Mouse (Mus musculus) left cerebral cortex, adult 8-10 months (tissue): ENCODE results near the gene 2310034C09Rik. TPM values are rescaled to one million over a fixed set of nuclear protein-coding genes. Genes with fewer than 3 reads are reported as not detected.
"Not testable (repeated sequence)": the region's sequence is repeated elsewhere in the genome, so short reads cannot be mapped to it uniquely, and the experiment has no call there.

ENCODE experiments used
- DNase-seq, 2 experiments: peaks; one replicate each; pipeline ENCODE4 v3.0.0; 2022; ENCODE audit warnings: low spot score in 2 of 2
- total RNA-seq, 4 experiments: library from RNA; stranded (reverse); gene quantifications; 2 replicates each; pipeline ENCODE4 v1.2.4; 2022

2310034C09Rik gene
- total RNA-seq: not detected

- DNase-seq: not testable (repeated sequence)
Observed at GRCm38 (mm10) chr16:88758547-88758946, at the start of gene 2310034C09Rik. Gene 2310034C09Rik, plus strand, starts transcription at chr16:88758847.

- DNase-seq: no peak
Observed at GRCm38 (mm10) chr16:88710757-88711156, 47.9 kb upstream of the 2310034C09Rik start.

GRCm38 (mm10) chr16:88711245-88711644 is 47.4 kb upstream of the 2310034C09Rik start:
- no peak for DNase-seq

- DNase-seq: no peak
Observed at GRCm38 (mm10) chr16:88716549-88716948, 42.1 kb upstream of the 2310034C09Rik start.

- no peak for DNase-seq
Observed at GRCm38 (mm10) chr16:88720031-88720430, 38.6 kb upstream of the 2310034C09Rik start.

- DNase-seq: no peak
Observed at GRCm38 (mm10) chr16:88728812-88729275, 29.8 kb upstream of the 2310034C09Rik start, which contains the start of gene Krtap13-1. Gene Krtap13-1, plus strand, starts transcription at chr16:88728862.

- DNase-seq: no peak
Observed at GRCm38 (mm10) chr16:88735391-88735790, 23.3 kb upstream of the 2310034C09Rik start.

- no peak for DNase-seq
Observed at GRCm38 (mm10) chr16:88744750-88745340, 13.8 kb upstream of the 2310034C09Rik start.

GRCm38 (mm10) chr16:88747943-88748342 is 10.7 kb upstream of the 2310034C09Rik start:
- DNase-seq: no peak

- not testable (repeated sequence) for DNase-seq
Observed at GRCm38 (mm10) chr16:88751535-88751934, 7.1 kb upstream of the 2310034C09Rik start, which contains the start of gene Krtap13. Gene Krtap13, minus strand, starts transcription at chr16:88751635.

- DNase-seq: no peak
Observed at GRCm38 (mm10) chr16:88774106-88774505, 15.5 kb downstream of the 2310034C09Rik start, which contains the start of gene 2310057N15Rik. Gene 2310057N15Rik, minus strand, starts transcription at chr16:88774206.

- no peak for DNase-seq
Observed at GRCm38 (mm10) chr16:88777596-88777995, 18.9 kb downstream of the 2310034C09Rik start, which contains the start of gene Gm5965. Gene Gm5965, plus strand, starts transcription at chr16:88777896.

- DNase-seq: no peak
Observed at GRCm38 (mm10) chr16:88786786-88787185, 28.1 kb downstream of the 2310034C09Rik start.

Other genes starting within 250 kb of the 2310034C09Rik start
- not detected for gene Cldn8, start 195.7 kb upstream of the 2310034C09Rik start, total RNA-seq
- gene Krtap24-1, start 146.6 kb upstream of the 2310034C09Rik start, total RNA-seq: not detected
- gene 2310079G19Rik, start 131.2 kb upstream of the 2310034C09Rik start, total RNA-seq: not detected
- gene Krtap26-1, start 111.1 kb upstream of the 2310034C09Rik start, total RNA-seq: not detected
- gene Krtap27-1, start 87.2 kb upstream of the 2310034C09Rik start, total RNA-seq: not detected
- gene 2310061N02Rik, start 50.9 kb upstream of the 2310034C09Rik start, total RNA-seq: not detected
- gene Krtap13-1, start 30.0 kb upstream of the 2310034C09Rik start, total RNA-seq: not detected
- gene Krtap13, start 7.2 kb upstream of the 2310034C09Rik start, total RNA-seq: not detected
- gene 2310057N15Rik, start 15.4 kb downstream of the 2310034C09Rik start, total RNA-seq: not detected
- gene Gm5965, start 19.0 kb downstream of the 2310034C09Rik start, total RNA-seq: not detected
- gene Gm20741, start 53.4 kb downstream of the 2310034C09Rik start, total RNA-seq: not detected
- not detected for gene Krtap15, start 61.4 kb downstream of the 2310034C09Rik start, total RNA-seq
- gene Krtap14, start 67.3 kb downstream of the 2310034C09Rik start, total RNA-seq: not detected
- gene Krtap19-1, start 110.6 kb downstream of the 2310034C09Rik start, total RNA-seq: not detected
- not detected for gene Krtap19-2, start 115.4 kb downstream of the 2310034C09Rik start, total RNA-seq
- gene Krtap19-3, start 119.2 kb downstream of the 2310034C09Rik start, total RNA-seq: not detected
- gene Krtap19-4, start 126.2 kb downstream of the 2310034C09Rik start, total RNA-seq: not detected
- not detected for gene Krtap19-5, start 137.6 kb downstream of the 2310034C09Rik start, total RNA-seq
- not detected for gene Krtap19-9b, start 173.4 kb downstream of the 2310034C09Rik start, total RNA-seq
- not detected for gene Krtap16-3, start 204.0 kb downstream of the 2310034C09Rik start, total RNA-seq